Mouse (Mus musculus) pancreas, adult 10 weeks (tissue): ENCODE data around the gene Uba3. TPM values are rescaled to one million over a fixed set of nuclear protein-coding genes. Genes with fewer than 3 reads are reported as not detected.

Source experiments
- polyA plus RNA-seq: library from polyadenylated mRNA; stranded (reverse); fragments of 350-450 nt; fragmentation: Illumina TruSeq; extraction: RNeasy Lipid Tissue Mini Kit (QIAGEN cat#74804); gene quantifications from one replicate; pipeline ENCODE4 v1.2.3, GENCODE M21; 2015; ENCODE audit warnings: low read depth, low replicate concordance; ENCODE audit not compliant: insufficient read depth

The Uba3 gene
- 9.0 TPM for polyA plus RNA-seq

GRCm38 (mm10) chr6:97205439-97205885 is at the start of gene Uba3:
Gene Uba3, minus strand, starts transcription at chr6:97205647.

GRCm38 (mm10) chr6:97252711-97253221 is 47.3 kb upstream of the Uba3 start, which contains the start of gene Lmod3:
Gene Lmod3, minus strand, starts transcription at chr6:97252759.

GRCm38 (mm10) chr6:97210191-97210961 is 4.9 kb upstream of the Uba3 start, which contains the start of gene Arl6ip5:
Gene Arl6ip5, plus strand, starts transcription at chr6:97210689.

DNA sequence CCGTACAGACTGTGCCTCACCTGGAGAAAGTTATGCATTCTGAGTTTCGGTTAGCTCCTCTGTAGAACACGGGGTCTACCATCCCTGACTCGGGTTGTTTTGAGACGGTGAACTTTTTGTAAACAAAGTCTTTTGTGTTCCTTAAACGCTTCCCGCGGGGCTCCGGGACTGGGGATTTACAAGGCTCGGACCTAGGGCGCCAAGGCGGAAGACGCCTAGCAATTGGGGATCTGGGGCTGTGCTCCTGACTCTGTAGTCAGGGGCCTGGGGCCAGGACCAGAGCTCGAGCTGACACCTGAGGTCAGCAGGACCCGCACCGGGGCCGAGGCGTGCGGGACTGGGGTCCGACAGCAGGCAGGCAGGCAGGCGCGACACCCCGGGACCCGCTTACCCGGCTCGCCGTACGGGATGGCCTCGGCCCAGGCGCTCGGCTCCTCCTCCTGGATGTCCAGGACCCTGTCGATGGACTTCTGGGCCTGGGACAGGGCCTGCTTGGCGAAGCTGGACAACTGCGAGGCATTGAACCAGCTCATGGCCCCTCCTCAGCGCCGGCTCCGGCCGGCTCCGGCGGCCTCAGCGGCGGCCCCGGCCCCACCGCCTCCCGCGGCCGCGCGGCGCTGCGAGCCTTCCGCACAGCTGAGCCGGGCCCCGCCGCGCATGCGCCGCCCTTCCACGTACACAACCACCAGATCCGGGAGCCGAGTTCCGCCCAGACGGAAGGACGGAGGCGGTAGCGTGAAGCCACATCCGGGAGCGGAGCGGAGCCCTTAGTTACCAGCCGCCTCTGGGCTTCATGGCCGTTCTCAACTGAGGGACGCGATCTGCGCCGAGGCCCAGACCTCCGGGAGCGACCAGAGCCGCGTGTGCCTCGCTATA is 26.7 kb downstream of the Uba3 start, which contains the start of gene Tmf1:
Tmf1 (minus strand) TSS at position 632 of the 876 bp plus-strand sequence.

DNA sequence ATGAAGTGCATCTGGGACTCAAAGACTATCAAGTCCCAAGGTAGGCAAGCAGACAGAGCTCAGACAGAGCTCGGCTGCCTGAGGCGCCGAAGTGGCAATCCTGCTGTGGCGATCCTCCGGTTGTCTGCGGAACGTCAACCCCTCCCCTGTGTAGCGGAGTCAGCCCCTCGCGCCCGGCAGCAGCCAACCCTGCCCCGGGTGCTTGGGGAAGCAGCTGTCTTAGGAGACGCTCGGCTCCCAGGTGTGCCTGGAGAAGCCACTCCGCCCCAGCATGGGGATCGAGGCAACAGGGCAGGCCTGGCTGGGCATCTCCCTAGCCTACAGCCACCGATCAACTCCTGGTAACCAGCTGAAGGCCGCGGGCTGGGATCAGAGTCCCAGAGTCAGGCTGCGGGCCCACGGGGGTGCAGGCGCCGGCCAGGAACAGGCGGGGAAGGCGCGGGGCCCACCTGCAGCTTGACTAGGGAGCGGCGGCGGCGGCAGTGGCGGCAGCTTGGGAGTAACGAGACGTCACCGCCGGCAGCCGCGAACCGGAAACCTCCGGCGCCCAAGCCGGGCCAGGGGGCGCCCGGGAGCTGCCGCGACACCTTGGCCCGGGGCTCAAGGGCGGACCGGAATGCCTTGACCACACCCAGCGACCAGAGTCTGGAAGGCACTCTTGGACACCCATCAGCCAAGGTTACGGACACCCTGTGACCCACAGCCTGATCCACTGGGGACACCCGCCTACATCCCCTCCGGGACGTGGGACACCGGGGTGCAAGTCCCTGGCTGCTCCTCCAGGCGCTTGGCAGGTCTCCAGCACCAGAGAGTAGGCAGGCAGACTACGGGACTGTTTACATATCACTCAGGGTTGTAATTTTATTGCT is 56.8 kb downstream of the Uba3 start, which contains the start of gene Eogt:
Eogt (minus strand) TSS at position 800 of the 869 bp plus-strand sequence.

Other genes starting within 250 kb of the Uba3 start
- gene Fam19a4, start 145.2 kb downstream of the Uba3 start, polyA plus RNA-seq, result not detected
- gene Eogt, start 56.5 kb downstream of the Uba3 start, polyA plus RNA-seq, result 10.0 TPM
- gene Tmf1, start 26.5 kb downstream of the Uba3 start, polyA plus RNA-seq, result 4.6 TPM
- gene Arl6ip5, start 5.0 kb upstream of the Uba3 start, polyA plus RNA-seq, result 23.4 TPM
- not detected for gene Lmod3, start 47.1 kb upstream of the Uba3 start, polyA plus RNA-seq